Mouse (Mus musculus) spleen, adult 12 weeks (tissue): ENCODE results near the gene Ehd4.

Experiments
- DNase-seq: peaks from one replicate; pipeline ENCODE4 v3.0.0; 2022; ENCODE audit warnings: low spot score

Gene Ehd4

GRCm38 (mm10) chr2:120144390-120144789 lies 10.0 kb downstream of the Ehd4 start:
- DNase-seq, result no peak

DNA sequence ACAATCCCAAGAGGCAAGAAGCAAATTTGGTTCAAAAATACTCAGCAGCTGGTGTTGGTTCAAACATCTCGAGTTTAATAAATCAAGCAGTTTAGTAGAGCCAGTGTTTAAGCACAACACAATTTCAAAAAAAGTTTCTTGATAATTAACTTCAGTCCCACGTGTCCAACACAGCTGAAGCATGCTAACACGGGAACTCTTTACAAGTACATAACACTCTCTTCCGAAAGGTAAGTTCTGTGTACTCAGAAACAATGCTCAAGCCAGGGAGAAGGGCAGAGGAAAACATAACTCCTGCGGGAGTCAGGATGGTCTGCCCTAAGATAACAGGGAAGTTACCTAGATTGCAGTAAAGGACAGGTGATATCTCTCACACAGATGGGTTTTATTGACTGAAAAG lies 12.1 kb downstream of the Ehd4 start:
- no peak for DNase-seq

DNA sequence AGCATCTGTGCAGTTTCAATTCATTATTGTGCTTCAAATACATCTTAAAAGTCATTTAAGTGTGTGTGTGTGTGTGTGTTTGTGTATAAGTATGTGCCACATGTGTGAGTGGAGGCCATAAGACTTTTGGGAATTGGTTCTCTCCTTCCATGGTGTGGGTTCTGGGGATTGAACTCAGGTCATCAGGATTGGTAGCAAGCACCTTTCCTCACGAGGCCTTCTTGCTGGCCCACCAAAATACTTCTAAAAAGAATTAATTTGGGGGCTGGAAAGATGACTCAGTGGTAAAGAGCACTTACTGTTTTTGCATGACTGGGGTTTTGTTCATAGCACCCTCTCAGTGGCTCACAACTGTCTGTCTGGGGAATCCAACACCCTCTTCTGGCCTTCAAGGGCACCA lies 12.7 kb downstream of the Ehd4 start:
- no peak for DNase-seq

GRCm38 (mm10) chr2:120140326-120140725 lies 14.1 kb downstream of the Ehd4 start:
- DNase-seq, result no peak

DNA sequence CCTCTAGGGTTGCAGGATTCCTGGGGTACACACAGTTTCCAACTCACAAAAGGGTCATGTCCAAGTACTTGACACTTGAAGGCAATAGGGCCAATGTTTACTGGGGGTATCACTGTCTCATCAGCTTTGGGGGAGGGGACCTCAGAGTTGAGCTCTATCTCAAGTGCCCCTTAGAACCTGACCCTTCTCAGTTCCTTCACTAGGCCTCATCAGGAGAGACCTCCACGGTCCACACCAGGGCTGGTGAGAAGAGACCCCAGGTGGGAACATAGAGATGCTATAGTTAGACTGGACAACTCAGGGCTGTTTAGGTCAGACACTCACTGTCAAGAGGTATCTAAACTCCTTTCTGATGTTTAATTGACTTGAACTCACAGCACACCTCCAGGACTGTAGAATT lies 15.3 kb downstream of the Ehd4 start:
- no peak for DNase-seq

GRCm38 (mm10) chr2:120137281-120137680 lies 17.1 kb downstream of the Ehd4 start:
- no peak for DNase-seq

DNA sequence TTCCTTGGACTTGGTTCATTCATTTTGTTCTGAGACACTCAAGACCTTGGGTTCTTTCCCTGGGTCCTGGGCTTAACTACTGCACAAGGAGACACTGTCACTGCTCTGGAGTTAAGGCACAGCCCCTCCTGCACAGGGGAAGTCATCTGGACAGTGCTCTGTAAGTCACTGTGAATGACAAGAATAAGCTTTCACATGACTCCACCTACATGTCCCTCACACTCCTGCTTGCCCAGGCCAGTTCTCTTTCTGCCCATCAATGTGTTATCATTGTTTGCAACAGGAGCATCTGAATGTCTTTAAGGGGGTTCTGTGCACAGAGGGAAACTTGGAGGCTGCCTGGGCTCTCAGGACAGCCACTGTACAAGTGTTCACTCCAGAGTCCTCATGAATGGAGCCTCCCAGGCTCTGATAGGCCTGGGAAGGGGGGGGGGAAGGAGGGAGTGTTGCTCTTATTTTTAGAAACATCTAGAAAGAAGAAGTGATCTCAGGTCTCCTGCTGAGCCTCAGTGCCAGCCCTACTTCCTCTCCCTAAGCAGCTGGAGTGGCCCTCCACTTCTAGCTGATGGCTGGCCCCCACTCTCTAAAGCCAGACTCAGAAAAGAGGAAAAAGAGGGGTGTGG lies 19.8 kb downstream of the Ehd4 start:
- no peak for DNase-seq

DNA sequence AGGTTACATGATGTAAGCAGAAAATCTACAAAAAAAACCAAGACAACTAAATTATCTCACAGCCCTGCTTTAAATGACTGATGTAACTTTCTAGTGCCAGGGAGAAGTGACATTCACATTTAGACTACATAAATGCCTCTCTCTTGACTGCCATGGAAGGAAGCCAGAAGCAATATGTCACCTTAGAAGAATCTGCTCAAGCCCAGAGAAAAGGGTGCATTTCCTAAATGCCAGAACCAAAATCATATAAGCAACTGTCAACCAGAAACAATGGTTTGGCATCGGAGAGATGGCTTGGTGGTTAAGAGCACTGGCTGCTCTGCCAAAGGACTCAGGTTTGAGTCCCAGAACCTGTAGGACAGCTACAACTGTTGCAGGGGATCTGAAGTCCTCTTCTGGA lies 22.5 kb downstream of the Ehd4 start:
- no peak for DNase-seq

DNA sequence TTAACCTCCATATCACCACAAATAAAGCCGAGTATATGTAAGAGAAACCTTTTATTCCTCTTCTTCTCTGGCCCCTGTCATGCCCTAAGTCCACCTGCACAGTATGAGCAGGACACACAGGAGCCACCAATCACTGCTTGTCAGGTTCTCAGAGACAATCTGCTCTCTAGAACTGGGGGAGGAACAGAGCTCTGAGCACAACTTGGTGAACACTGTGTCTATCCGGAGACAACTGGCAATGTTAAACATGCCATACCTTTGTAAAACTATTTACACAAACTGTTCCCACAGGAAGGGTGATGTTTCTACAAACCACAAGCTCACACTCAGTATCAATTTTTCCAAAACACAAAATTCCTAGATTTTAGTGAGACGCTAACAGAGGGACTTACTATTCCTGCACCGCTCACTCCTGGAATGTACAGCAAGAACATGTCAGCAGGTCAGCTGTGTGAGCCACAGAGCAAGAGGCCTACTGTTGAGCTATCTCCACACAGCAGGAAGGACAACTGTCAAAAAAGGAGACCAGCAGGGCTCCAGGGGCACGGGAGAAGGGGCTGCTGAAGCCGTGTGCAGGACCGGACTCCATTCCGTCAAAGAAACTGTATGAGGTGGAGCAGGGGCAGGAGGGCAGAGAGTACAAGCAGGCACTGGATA lies 25.0 kb downstream of the Ehd4 start:
- no peak for DNase-seq

DNA sequence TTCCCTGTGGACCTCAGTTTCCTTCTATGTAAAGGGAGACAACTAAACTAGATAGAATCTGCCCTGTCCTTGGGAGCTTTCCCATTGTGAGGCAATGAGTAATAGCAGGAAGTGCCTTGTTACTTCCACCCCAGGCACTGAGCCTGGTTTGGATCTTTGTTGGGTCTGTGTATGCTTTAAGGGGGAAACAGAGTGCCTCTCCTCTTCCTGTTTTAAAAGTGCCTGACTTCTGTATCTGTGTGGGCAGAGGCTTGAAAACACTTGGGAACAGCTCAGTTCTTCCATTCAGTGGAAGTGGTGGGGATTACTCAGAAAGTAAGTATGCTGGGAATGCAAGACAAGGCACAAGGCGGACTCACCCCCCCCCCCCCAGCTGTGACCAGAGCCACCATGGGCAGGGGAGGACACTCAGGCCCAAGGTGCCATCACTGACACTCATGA lies 25.8 kb downstream of the Ehd4 start:
- DNase-seq, result no peak

DNA sequence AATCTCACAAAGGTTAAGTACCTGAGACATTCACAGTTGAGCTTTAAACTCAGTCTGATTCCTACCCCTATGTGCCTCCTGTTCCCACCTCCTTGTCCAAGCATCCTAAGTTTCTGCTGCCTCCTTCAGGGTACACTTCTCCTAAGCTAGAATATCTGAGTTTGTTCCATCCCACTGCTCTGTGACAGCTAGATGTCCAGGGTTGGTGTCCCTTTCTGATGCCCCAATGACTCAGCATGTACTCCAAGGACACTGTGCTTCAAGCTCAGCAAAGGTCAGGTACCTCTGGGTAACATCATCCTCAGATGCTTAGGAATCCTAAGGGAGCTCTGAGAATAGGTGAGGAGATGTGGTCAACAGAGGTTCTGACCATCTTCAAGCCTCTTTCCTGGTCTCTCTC lies 26.4 kb downstream of the Ehd4 start:
- DNase-seq, result no peak

GRCm38 (mm10) chr2:120126901-120127300 lies 27.5 kb downstream of the Ehd4 start:
- no peak for DNase-seq

DNA sequence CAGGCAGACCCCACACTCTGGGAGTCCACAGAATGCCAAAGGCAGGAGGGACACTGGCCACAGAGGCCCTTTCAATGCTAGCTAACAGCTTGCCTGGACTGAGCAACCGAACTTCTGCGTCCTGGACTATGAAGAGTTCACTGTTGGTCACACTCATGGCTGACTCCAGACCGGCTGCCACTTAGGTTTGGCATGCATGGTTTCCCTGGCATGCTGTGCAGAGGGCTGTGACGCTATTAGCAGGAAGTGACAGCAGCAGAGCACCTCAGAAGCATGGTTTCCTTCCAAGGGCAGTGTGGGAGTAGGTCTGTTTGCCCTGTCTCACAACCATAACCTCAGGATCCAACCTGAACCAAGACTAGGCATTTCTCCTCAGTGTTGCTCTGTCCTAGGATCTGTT lies 28.0 kb downstream of the Ehd4 start:
- DNase-seq, result no peak

DNA sequence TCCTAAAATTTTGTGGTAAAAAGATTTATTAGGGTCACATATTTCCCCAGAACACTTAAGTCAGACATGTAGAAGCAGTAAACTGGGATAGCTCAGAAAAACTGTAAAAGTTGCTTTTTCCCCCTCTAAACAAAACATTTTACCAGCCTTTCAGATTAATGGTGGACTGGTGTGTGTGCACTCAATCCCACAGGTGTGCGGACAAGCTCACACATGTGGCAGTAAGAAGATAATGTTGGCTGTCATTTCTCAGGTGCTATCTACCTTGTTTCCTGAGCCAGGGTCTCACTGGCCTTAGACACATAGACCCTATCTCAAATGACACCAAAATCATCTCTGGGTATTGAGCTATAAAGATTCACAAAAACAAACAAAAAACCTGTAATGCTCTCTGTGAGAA lies 28.9 kb downstream of the Ehd4 start:
- DNase-seq, result no peak

- DNase-seq, result no peak
Measured at GRCm38 (mm10) chr2:120124946-120125345, 29.5 kb downstream of the Ehd4 start.

GRCm38 (mm10) chr2:120124096-120124495 lies 30.3 kb downstream of the Ehd4 start:
- DNase-seq, result no peak

DNA sequence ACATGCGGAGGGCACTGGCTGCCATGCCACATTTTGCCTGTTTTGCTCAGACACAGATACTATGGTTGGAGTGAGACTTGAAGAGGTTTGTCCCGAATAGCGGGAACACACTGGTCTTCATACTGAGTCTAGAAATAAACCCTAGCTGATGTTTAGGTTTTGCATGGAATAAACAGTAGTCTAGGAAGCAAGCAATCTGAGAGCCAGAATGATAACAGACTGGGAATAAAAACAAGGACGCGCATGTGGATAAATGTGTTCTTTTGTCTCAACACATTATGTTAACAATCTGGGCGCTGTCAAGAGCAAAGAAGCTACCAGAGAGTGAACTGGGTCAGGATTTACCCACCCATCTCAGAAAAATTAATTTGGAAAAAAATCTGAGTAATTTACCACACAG lies 31.4 kb downstream of the Ehd4 start:
- DNase-seq, result no peak

- no peak for DNase-seq
Measured at GRCm38 (mm10) chr2:120117346-120117745, 37.1 kb downstream of the Ehd4 start.

DNA sequence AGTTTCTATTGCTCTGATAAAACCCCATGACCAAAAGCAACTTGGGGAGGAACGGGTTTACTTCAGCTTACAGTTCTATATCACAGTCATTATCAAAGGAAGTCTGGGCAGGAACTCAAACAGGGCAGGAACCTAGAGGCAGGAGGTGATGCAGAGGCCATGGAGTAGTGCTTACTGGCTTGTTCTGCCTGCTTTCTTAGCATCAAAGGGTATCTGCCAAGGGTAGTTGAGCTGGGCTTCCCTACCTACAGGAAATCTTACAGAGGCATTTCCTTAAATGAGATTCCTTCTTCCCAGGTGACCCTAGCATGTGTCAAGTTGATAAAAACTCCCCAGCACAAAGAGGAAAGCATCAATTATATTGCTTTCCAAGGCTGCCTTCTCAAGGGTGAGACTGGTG lies 38.0 kb downstream of the Ehd4 start:
- no peak for DNase-seq

- no peak for DNase-seq
Measured at GRCm38 (mm10) chr2:120114977-120115376, 39.4 kb downstream of the Ehd4 start.

- no peak for DNase-seq
Measured at GRCm38 (mm10) chr2:120113963-120114362, 40.4 kb downstream of the Ehd4 start.

- DNase-seq, result no peak
Measured at GRCm38 (mm10) chr2:120113476-120113875, 40.9 kb downstream of the Ehd4 start.

DNA sequence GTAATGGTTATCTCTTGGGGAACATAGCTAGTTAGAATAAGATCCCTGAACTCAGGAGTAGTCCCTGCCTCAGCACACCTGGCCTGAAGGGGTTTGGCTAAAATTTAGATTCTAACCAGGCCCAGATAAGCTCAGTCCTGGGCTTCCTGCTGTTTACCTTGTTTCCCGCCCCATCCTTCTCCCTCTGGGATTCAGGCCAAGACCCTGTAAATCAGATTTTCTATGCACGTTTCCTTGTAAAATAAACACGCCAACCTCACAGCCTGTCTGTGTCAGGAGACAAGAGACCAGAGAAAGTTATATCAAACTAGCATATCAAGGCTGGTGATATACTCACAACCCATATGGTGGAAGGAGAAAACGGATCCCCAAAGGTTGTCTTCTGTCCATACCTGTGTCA lies 42.8 kb downstream of the Ehd4 start:
- DNase-seq, result no peak

DNA sequence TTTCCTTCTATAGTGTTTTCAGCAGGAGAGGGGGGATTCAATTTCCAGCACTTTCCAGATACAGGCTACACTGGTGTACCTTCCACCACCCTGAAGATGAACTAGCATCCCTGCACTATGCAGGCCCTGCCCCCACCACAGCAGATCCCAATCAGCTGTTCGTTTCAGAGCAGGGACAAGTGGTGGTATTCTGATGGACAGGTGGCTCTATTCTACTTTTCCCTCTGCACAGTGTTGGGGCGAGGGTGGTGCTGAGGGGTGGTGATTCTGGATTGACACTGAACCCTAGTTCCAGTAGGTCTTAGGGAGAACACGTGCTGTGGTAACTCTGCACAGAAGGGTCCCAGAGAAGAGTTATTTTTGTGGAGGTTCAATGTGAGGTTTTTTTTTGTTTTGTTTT lies 43.2 kb downstream of the Ehd4 start:
- DNase-seq, result no peak
